Mouse (Mus musculus) layer of hippocampus, postnatal 25 days (tissue): ENCODE measurements around the gene Nmd3. TPM values are rescaled to one million over a fixed set of nuclear protein-coding genes. Genes with fewer than 3 reads are reported as not detected.

ENCODE experiments used
- DNase-seq, 2 experiments: peaks; one replicate each; pipeline ENCODE4 v3.0.0; 2022; ENCODE audit warnings: mixed read lengths in 2 of 2, low spot score in 1 of 2; ENCODE audit errors: extremely low spot score in 1 of 2
- total RNA-seq, 2 experiments: library from RNA; stranded (reverse); gene quantifications; 2 replicates each; pipeline ENCODE4 v1.2.3; 2021

Nmd3 gene
- total RNA-seq, 2 experiments from 2014 or later, result 48.1 to 57.5 TPM

DNA sequence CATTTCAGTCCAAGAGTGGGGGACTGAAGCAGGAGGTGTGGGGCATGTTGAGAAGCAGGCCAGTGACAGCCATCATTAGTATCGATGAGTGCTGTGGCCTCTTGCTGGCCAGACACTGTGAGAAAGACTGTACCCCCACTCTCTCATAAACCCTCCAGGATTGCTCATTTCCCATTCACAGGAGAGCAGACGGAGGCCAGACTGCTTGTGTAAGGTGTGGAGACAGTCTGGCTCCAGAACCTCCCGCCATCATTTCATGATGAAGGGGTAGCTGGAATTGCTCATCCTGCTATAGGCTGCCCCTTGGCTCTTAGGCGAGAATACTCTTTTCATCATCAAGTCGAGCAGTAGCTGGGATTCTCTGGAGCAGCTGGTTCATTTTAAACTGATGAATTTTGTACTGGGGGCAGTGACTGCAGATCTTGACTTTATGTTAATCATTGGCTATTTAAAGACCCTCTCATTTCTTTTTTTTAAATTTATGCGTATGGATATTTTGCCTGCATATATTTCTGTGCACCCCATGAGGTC is 41.1 kb downstream of the Nmd3 start:
- no peak for DNase-seq

DNA sequence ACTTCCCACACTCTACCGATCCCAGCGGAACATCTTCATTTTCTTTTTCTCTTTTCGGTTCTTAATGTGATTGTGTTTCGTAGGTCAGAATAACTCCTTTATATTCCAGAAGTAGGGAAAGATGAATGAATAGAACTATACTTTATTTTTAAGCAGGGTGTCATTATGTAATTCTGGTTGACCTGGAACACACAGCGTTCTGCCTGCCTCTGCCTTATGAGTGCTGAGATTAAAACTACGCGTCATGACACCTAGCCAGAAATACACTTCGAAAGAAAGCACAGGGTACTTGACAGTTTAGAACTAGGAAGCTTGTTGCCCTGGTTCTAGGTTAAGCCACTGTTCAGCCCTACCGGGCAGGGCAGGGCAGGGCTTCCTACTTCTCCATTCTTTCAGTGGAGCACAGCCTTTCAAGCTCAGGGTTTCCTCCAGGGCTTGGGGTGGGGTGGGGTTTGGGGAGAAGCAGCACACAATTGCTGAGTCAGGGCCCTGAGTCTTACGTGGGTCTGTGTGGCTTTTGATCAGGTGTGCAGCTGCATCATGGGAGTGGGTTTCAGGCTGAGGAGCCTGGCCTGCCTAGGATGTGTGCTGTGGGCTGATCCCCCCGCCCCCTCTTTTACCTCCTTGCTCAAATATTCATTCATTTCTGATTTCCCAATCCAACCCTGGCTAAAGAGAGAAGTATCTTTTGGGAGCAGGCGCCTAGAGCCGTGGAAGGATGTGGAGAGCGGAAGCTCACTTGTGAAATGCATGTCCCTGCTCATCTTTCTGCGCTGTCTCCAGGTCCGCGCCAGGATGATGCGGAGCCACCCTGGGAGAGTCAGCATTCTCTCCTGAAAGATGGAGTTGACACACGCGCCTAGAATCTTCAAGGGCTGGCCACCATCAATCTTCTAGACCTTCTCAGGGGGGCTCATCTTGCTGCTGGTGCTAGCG is 42.1 kb downstream of the Nmd3 start:
- no peak for DNase-seq

DNA sequence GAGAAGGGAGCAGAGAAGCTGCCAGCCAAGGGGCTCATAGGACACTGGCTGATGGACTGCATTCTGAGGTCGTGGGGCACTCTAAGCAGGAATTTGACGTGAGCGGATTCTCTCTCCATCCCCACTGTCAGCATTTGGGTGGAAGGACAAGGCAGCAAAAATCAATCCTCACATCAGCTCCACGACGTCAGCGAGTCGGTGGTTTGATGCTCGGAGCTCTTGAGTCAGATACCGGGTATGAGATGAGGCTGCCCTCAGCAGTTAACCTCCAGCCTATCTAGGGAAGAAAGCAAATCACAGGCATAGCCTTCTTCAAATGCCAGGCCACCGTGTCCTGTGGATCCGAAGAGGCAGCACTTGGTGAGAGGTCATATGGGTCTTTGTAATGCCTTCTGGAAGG is 43.4 kb downstream of the Nmd3 start:
- no peak for DNase-seq

DNA sequence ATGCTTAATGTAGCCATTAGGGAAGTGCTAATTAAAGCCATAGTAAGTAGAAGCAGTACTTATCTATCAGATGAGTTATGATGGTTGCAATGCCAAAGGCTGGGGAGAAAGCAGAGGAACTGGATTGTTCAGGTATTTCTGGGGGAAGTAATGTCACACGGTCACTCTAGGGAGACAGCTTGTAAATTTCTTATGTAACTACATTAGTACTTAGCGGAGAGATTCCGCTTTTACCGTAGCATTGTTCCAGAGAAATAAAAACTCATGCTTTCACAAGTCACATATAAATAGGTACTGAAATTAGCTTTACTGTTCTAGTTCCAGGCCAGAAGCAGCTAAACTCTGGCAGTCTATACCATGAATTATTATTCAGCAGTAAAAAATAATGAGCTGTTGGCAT is 47.4 kb downstream of the Nmd3 start:
- DNase-seq, result no peak

DNA sequence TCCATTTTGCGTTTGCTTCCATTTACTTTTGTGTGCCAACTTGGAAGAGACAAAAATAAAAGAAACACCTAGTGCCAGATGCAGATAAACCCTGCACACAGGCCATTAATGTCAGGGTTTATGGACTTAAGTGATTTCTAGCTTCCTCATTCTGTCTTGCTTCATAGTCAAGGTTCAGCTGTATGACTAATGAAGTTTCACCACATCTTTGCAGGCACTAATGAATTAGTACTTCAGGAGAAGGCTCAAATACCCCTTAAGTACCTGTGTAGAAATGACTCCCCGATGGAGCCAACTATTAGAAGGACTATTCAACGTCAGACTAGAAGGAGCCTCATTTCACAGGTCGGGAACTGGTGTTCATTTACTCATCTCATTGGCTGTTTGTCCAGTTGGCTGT is 51.6 kb downstream of the Nmd3 start:
- DNase-seq, result no peak

DNA sequence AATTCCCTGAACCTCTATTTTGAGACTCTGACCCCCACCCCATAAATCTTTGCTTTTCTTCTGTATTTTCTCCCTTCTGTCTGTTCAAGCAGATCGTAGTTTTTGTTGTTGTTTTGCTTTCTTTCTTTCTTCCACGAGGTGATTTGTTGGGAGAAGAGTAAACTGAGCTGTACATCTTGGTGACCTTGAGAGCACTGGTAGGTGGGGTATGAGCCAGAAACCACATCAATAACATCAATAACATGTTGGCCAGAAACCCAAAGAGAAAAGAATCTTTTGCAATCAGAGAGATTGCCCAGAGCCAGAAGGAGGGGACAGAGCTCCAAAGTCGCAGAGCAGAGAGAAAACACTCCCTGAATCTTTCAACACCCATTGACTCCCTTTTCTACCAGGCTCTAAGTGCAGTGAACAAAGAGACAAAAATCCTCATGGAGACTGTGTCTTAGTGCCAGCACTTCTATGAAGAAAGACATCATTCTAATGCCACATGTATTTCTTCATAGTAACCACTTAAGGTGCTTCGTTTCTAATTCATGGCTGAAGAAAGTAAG is 57.5 kb downstream of the Nmd3 start:
- no peak for DNase-seq

DNA sequence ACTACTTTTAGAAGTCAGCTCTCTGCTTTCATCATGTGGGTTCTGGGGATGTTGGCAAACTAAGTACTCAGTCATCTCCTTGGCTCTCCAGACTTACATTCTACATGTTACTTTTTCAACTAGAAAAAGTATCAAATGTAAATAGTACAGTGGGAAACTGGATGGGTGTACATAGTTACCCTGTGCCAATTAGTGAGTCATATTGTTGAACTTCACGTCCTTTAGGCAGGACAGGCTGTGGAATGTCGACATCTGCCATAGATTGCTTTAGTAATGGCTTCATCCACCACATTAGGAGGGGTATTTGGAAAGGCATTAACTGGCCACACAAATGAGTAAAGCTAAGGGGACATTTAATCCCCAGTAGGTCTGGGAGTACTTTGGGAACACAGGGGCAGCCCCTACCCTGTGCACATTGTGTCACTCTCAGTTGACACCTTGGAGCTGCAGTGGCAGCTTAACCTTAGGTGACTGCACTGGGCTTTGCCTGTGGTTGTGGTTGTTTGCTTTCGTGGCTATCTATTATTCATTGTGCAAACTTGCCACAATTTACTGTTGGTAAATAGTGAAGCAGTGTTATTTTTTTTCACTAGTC is 71.1 kb downstream of the Nmd3 start:
- DNase-seq, result no peak

DNA sequence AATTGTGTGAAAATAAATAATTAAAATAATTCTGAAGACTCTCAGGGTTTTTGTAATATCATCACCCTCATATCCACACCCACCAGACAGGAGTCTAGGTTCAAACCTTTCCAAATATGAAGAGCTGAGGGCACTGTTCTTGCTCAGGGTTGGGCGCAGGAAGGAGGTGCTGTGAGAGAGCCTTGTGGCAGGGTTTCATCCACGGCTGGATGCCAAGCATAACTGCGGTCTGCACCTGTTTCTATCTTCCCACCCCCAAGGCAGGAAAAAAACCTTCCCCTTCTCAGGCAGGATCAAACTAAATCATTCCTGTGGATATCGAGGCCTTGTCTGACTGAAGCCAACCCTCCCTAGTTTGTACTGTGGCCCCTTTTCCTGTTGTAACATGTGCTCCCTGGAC is 75.7 kb downstream of the Nmd3 start:
- DNase-seq, result no peak

DNA sequence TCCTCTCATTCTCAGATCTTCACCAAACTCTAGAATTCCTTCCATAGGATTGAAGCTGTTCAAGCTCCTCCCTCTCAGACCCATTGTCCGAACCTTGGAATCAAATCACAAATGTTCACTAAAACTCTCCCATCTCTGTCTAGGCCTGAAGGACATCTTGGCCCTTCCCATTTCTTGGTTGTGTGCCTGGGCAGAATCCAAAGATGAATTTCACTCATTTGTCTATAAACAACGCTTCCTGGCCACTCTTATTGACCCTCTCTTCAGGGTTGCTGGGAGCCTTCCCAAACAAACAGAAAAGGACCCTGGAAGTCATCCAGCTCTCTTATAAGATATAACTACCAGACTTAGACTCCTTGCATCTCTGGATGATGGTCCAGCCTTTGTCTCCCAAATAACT is 76.2 kb downstream of the Nmd3 start:
- DNase-seq, result no peak

DNA sequence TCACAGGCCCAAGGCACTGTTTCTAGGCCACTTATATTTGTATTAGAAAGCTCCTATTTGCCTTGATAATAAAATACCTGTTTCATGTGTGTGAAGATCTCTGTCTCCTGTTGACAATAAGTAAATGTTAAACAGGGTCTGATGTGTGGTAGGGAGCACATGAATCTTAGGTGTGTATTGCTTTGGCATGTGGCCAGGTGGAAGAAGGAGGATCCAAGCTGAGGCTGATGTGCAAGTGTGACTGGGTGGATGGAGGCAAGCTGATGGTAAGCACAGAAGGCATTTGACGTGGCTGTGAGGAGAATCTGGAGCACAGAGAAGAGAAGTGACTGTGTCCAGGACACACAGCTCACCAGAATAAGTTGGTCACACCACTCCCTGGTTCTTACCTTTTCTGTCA is 77.3 kb downstream of the Nmd3 start:
- DNase-seq, result no peak

DNA sequence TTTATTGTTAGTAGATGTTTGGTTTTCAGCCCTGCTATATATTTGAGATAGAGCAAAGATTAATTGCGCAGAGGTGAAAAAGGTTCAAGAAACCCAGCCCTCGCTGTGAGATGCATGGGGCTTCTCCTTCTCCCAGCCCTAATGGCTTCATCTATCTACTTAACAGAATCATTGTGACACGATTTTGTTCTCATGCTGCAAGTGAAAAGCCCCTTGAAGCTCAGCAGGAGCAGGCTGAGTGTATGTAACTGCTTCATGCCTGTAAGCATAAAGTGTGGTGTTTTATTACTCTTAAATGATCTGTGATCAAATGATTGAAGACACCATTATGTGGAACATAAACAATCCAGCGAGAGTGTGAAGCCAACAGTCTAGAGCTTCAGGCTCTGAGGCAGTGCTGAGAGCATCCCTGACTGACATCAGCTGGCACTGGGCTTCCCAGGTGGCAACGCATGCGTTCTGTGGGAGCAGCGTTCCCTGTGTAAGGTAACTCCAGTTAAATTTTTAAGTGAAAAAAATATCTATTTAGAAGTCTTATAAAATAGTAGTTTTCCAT is 79.1 kb downstream of the Nmd3 start:
- DNase-seq, result no peak

DNA sequence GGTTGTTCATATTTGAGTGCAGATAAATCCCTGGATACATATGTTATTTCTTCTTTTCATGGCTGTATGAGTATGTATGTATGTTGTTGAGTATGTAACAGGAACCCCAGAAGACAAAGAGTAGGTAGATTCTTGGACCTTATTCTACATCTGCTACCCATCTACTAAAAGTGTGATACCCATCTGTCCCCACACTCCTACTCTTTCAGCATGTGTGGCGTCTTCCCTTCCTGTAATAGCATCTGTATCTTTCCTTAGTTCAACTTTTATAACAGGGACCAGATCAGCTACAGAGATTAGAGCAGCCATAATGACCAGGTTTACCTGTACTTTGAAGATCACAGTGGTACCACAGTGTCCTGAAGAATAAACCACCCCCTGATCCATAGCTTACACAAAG is 81.4 kb downstream of the Nmd3 start:
- no peak for DNase-seq

Other genes starting within 250 kb of the Nmd3 start
- gene B3galnt1, start 123.0 kb upstream of the Nmd3 start, total RNA-seq, result 10 to 100 TPM; 43.9 to 44.7 TPM
- gene Sptssb, start 138.0 kb downstream of the Nmd3 start, total RNA-seq, result 1 to 10 TPM; 1.3 to 2.0 TPM